Mouse (Mus musculus): Measurements from ENCODE around the gene Fhad1.

Gene Fhad1

DNA sequence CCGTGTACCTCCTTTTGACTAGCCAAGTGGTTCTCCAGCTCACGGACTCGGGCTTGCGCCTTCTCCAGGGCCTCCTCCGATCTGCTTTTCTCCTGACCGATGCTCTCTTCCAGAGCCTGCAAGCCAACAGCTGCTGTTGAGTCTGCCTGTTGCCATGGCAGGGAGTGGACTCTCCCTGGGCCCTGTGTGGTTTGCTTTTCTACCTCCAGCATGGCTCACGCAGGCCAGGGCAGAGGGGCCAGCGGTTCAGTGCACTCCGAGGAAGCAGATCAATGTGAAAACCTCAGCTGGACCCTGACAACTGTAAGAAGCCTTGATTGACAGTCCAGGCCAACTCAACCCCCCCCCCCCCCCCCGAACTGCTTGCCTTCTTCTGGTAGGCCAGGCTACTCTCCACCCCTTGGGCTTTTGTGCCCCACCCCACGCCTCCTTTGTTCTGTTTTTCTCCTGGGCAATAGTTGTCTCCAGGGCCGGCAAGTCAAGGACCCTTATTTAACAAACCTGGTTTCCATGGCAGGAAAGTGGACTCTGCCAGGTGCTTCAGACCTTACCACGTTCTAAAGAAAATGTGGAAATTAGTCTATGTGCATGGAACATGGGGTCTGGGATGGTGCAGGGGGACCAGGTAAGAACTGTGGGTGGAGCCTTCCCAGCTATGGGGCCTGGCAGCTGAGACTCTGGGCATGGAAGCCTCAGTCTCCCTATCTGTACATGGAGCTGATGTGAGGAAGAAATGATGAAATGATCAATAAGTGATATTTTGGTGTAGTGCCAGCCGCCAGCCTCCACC is 81.9 kb downstream of the Fhad1 start:
- no peak for DNase-seq (ENCODE audit: low read depth, low spot score)

GRCm38 (mm10) chr4:141931526-141931925 is 83.4 kb downstream of the Fhad1 start:
- DNase-seq (ENCODE audit: low read depth, low spot score) = no peak

DNA sequence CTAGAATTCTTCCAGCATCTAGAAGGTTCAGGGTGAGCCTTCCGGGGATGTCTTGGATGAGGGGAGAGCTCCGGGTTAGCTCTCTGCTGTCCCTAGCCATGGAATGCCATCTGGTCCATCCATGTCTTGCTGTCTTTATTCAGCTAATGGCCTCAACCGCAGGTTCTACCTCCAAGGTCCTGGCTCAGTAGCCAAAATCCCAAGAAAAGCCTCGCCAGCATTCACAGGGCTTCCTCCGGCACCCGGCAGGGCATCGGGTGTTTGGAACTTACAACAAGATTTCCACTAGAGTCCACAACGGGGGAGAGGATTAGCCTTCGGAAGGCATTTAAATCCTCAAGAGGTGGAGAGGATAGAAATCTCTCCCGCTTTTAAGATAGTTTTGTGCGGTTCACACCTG is 84.9 kb downstream of the Fhad1 start:
- DNase-seq (ENCODE audit: low read depth, low spot score) = no peak

GRCm38 (mm10) chr4:141928881-141929281 is 86.0 kb downstream of the Fhad1 start:
- DNase-seq (ENCODE audit: low read depth, low spot score) = no peak

DNA sequence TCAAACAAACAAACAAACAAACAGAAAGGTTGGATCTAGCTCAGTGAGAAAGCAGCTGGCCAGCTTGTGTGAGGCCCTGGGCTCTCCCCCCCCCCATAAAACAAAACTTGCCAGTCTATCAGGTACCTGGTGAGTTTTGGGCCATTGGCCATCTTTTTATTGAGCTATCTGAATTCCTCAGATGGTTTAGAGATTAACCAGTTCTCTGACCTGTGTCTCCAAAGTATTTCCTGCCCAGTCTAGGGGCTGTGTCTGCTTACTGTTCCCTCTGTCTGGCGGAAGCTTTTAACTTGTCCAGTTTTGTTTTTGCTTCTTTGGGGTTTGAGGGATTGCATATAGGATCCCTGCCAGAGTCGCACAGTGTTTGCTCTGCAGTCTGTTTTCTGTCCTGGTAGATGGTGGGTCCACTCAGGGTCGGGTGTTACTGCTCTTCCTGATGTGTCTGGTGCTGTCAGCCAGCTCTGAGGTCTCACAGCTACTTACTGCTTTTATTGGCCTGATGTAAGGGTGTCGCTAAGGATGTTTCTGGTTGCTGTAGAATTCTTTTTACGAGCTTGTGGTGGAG is 89.0 kb downstream of the Fhad1 start:
- no peak for DNase-seq (ENCODE audit: low read depth, low spot score)

- no peak for DNase-seq (ENCODE audit: low read depth, low spot score)
These were observed 90.9 kb downstream of the Fhad1 start for GRCm38 (mm10) chr4:141923961-141924360.

DNA sequence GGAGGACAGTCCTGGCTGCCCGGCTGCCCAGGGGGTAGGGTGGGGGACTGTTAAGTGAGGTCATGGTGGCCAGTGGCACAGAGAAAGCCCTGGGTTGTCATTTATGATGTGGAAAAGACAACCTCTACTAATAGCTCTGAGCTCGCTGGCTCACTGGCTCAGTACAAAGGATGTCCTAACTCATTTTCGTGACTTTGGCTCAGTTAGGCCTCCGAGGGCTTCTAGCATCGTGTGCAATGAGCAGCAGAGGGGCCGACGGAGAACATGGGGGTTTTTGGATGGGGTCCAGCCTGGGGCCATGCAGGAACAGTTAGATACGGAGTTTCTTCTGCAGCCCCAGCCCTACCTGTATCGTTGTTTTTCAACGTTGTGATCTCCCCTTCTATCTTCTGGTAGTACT is 94.5 kb downstream of the Fhad1 start:
- DNase-seq (ENCODE audit: low read depth, low spot score) = no peak

DNA sequence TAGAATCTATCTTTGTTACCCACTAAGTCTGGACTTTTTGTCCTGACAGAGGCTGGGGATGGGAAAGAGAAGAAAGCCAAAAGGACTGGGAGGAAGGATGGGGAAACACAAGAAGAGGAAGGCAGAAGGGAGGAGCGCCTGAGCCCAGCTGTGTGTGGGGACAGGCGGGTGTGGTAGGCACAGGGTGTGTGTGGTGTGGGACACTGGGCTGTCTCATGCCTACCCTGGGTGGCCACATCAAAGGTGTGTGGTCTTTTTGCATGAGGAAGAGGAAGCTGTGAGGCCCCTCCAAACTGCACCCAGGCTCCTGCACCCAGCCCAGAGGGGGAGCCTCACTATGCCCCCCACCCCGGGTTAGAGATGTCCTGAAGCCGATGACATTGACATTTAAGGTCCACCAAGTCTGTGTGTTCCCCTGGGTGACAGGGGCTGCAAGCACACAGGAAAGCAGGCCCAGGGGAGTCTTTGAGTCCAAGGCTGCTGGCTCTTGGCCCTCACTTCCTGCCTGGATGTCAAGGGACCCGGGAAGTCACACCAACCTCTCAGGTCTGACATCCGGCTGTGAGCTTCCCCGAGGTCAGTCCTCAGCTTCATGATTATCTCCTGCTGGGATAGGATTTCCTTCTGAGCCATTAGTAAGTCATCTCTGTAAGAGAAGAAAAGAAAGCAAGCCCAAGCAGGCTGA is 97.0 kb downstream of the Fhad1 start:
- DNase-seq (ENCODE audit: low read depth, low spot score) = no peak

GRCm38 (mm10) chr4:141914040-141914439 is 100.8 kb downstream of the Fhad1 start:
- no peak for DNase-seq (ENCODE audit: low read depth, low spot score)

DNA sequence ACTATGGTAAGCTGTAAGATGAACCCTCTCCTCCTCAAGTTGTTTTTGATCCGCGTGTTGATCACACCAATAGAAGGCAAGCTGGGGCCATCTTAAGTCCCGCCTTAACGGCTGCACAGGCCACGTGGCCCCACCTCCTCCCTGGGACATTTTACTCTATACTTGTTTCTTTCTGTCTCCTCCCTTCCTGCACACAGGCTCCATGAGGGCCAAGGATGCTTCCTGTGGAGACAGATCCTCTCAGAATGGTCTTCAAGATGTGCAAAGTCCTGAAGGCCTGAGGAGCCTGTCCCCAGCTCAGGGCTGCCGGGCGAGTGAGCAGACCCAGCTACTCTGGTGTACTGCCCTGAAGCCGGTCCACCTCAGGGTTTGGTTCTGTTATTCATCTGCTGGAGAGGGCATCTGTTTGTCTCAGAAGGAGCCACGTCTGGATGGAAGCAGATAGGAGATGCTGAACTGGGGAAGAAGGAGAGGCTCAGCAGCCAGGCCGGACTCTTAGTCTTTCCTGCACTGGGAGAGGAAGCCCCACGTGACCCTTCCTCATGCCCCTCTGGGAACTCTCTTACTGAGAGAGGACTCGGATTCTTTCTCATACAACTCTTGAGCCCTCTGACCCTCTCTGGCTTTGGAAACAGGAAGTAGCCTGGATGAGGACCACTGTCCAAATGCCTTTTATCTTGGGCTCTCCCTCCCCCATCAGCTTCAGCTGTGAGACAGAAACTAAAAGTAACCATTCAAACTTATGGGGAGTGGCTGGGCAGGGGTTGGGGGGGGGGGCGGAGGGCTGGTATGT is 101.5 kb downstream of the Fhad1 start:
- no peak for DNase-seq (ENCODE audit: low read depth, low spot score)

- DNase-seq (ENCODE audit: low read depth, low spot score) = no peak
These were observed 110.2 kb downstream of the Fhad1 start for GRCm38 (mm10) chr4:141904710-141905109.

- no peak for DNase-seq (ENCODE audit: low read depth, low spot score)
These were observed 112.4 kb downstream of the Fhad1 start for GRCm38 (mm10) chr4:141902479-141902858.

DNA sequence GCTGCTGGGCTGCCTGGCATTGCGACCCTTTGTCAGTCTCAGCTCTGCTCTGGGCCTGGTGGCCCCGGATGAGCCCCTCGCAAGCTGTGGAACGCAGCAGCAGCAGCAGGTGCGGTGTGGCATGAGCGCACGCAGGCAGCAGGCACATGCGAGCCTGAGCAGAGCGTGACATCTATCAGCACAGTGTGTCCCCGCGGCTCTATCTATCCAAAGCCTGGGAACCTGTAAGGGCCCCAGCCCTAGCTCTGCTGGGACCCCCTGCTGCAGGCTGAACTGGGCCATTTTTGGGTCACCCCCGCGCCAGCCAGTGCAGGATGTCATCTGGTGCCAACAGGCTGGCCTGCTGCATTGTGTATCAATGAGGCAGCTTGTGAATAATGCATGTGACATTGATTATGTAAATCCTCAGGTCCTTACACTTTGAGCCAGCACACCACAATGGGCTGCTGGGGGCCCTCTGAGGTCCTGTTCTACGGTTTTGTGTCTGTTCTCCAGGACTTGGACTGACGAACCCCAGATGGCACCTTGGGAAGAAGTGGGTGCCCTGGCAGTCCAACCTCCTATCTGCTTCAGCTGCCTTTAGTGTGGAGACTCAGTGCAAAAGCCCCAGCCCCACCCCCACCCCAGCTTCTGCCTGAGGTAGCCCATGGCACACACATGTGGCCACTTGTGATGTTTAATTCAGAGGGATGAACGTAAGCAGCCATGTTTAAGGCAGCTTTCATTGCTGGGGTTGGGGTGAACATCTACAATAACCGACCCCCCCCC is 113.0 kb downstream of the Fhad1 start:
- no peak for DNase-seq (ENCODE audit: low read depth, low spot score)

GRCm38 (mm10) chr4:141900421-141900820 is 114.5 kb downstream of the Fhad1 start:
- DNase-seq (ENCODE audit: low read depth, low spot score) = no peak

DNA sequence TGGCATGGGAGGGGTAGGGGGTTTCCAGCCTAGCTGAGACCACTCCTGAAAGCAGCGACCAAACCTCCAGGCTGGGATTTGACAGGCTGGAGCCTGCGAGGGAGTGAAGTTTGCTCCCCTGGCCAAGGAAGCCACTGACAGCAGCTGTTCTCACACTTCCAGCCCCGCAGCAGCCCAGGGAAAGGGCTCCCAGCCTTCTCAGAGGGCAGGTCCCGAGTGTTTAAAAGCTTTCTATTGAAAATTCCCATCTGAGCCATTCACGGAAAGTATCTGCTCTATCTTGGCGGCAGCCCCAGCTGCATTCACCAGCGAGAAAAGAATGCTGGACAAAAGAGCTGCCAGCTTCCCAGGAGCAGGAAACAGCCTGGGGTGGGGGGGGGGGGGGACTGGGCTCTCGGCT is 114.9 kb downstream of the Fhad1 start:
- DNase-seq (ENCODE audit: low read depth, low spot score) = no peak

DNA sequence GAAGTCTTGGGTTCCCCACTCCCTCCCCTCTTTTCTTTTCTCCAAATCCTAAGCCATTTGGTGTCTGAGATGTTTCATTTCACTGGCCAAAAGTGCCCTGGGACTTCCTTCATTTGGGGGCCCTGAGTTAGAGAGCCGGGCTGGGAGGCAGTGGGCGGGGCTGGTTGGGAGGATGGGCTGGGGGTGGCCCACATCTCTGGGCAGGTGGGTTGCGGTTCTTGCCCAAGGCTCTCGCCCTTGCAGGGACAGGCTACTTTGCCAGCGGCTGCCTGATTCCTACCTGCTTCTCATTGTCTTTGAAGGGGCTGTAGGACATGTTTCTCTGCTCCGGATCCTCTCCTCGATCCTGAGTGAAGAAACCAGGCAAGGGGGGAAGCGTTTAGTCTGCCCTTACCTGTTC is 116.0 kb downstream of the Fhad1 start:
- no peak for DNase-seq (ENCODE audit: low read depth, low spot score)

DNA sequence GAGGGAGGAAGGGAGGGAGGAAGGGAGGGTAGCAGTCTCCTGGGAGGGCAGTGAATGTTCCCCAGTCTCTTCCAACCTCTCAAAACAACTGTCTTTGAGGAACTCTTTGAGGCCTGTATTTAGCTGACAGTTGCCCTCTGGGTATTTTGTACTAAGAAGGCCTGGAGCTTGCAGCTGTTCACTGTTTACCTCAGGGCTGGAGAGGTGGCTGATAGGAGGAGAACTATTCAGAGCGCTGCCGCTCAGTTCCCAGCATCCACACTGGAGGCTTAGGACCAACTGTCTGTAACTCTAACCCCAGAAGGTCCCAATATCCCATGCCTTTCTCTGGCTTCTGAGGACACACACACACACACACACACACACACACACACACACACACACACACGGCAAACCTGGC is 117.0 kb downstream of the Fhad1 start:
- DNase-seq (ENCODE audit: low read depth, low spot score) = no peak

GRCm38 (mm10) chr4:141897225-141897624 is 117.7 kb downstream of the Fhad1 start:
- DNase-seq (ENCODE audit: low read depth, low spot score) = no peak

GRCm38 (mm10) chr4:141895772-141896171 is 119.1 kb downstream of the Fhad1 start:
- no peak for DNase-seq (ENCODE audit: low read depth, low spot score)

DNA sequence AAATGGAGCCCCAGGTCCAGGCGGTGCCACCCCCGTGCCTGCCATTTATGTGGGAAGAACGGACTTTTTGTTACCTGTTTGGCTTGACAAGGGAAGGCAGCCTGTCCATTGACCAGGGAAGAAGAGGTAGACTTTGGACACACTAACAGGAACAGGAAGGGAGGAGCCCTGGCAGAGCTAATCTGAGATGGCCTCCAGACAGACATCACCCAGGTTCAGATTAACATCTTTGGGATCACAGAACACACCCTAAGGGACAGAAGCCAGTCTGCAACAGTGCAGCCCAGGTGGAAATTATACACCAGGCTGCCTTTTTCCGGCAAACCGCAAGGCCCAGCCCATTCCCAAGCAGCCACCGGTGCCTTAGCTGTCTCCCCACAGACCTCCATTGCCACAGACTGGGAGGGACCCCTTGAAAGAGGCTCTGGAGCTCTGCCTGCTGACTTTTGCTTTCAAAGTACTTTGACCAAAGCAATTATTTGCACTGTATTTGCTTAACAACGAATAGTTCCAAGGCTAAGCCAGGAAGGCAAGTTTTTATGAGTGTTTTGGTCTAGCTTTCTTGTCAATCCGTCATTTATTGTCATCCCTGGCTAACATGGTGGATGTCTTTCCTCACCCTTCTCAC is 121.6 kb downstream of the Fhad1 start:
- no peak for DNase-seq (ENCODE audit: low read depth, low spot score)

DNA sequence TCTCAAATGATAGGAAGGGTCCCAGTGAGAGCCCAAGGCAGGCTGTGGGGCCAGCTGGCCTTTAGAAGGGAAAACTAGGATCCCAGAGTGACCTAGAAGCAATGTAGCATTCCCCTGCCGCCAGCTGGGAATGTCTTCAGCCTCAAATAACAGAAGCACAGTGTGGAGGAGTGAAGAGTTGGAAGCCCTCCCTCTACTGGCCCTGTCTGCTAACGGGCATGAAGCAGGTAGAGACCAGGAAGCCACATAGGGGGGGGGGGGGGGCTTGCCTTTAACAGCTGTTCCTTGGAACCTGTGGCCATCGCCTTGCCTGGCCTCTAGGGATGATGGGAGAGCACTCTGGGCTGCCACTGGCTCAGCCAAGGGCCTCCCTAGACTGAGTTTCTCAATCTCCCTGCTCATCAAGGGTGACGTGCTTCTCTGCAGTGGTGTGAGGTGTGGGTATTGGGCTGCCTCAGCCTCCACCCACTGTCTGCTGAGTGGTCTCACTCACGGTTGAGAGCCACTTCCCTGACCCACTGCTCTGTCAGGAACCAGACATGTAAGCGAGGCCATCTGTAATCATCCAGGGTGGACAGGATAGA is 128.4 kb downstream of the Fhad1 start:
- peak; percentile 34 for DNase-seq (ENCODE audit: low read depth, low spot score)
